Mouse (Mus musculus) cortical plate, adult 2 months (tissue): ENCODE measurements around the gene Gm6370.

ENCODE experiments used
- CTCF ChIP-seq: fragments of 200-500 bp; IDR thresholded peaks from 2 replicates; pipeline ENCODE4 v1.5.1; 2011; ENCODE audit warnings: mild to moderate bottlenecking, control low read depth, low read length; ENCODE audit not compliant: insufficient read depth; ENCODE audit errors: extremely low read depth
- POLR2A ChIP-seq: fragments of 200-500 bp; IDR thresholded peaks from 2 replicates; pipeline ENCODE4 v1.6.1; 2011; ENCODE audit warnings: mild to moderate bottlenecking, low read length, control low read depth; ENCODE audit not compliant: insufficient read depth; ENCODE audit errors: extremely low read depth

GRCm38 (mm10) chr5:146470821-146471220 is 20.3 kb upstream of the Gm6370 start:
- TF ChIP-seq CTCF (no peak), POLR2A (no peak)
